Mouse (Mus musculus): ENCODE data around the gene Foxj3.

DNA sequence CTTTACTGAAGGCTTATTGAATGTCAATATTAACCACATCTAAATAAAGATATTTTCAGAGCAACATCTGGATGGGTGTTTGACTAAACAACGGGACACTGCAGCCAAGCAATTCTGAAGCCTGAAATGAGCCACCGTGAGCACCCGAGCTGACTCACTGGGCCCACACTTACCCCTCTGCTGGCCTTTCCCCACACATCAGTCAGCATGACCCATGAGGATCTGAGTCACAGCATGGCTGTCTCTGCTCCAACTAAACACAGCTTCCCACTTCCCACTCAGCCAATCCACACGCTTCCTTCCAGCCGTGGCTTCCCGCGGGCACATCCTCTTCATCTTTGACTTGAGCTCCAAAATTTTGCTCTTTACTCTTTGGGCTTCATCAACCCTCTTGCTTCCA is 126.2 kb downstream of the Foxj3 start:
- TF ChIP-seq CTCF (IDR thresholded peaks at IDR 0.05; ENCODE audit: extremely low read depth, insufficient read depth, insufficient read length, insufficient replicate concordance) (no peak), POLR2A (IDR thresholded peaks at IDR 0.05; ENCODE audit: low read depth, low read length) (no peak)

All from spleen, adult 2 months (tissue).